Mouse (Mus musculus) frontal cortex, postnatal 25 days (tissue): ENCODE data around the gene Ccl22.

Source experiments
- DNase-seq, 2 experiments: peaks; one replicate each; pipeline ENCODE4 v3.0.0; 2022; ENCODE audit warnings: low spot score in 2 of 2

Gene Ccl22

GRCm38 (mm10) chr8:94745476-94746184 lies at the start of gene Ccl22:
Gene Ccl22 (plus strand): TSS chr8:94745590.
- DNase-seq = no peak

- DNase-seq = no peak
Observed at GRCm38 (mm10) chr8:94695994-94696384, 49.4 kb upstream of the Ccl22 start, which contains the start of gene Pllp. Gene Pllp (minus strand): TSS chr8:94696278.

GRCm38 (mm10) chr8:94696566-94696965 lies 48.8 kb upstream of the Ccl22 start:
- DNase-seq = no peak

GRCm38 (mm10) chr8:94697956-94698355 lies 47.4 kb upstream of the Ccl22 start:
- DNase-seq = peak in 1 of 2 experiments; percentile 1

GRCm38 (mm10) chr8:94699366-94699765 lies 46.0 kb upstream of the Ccl22 start:
- peak in 1 of 2 experiments; percentile 8 for DNase-seq

- DNase-seq = no peak
Observed at GRCm38 (mm10) chr8:94700421-94700935, 44.9 kb upstream of the Ccl22 start.

GRCm38 (mm10) chr8:94702156-94702555 lies 43.2 kb upstream of the Ccl22 start:
- no peak for DNase-seq

- peak; percentile 65 to 74 for DNase-seq
Observed at GRCm38 (mm10) chr8:94702844-94703813, 42.3 kb upstream of the Ccl22 start.

- peak; percentile 100 for DNase-seq
Observed at GRCm38 (mm10) chr8:94703972-94704668, 41.3 kb upstream of the Ccl22 start.

GRCm38 (mm10) chr8:94704669-94704984 lies 40.8 kb upstream of the Ccl22 start:
- DNase-seq = no peak

- DNase-seq = no peak
Observed at GRCm38 (mm10) chr8:94705581-94706245, 39.7 kb upstream of the Ccl22 start.

GRCm38 (mm10) chr8:94706732-94707395 lies 38.5 kb upstream of the Ccl22 start:
- DNase-seq = no peak

- no peak for DNase-seq
Observed at GRCm38 (mm10) chr8:94710336-94710735, 35.1 kb upstream of the Ccl22 start.

- DNase-seq = no peak
Observed at GRCm38 (mm10) chr8:94711160-94711718, 34.2 kb upstream of the Ccl22 start.

GRCm38 (mm10) chr8:94714556-94714955 lies 30.8 kb upstream of the Ccl22 start:
- no peak for DNase-seq

- DNase-seq = no peak
Observed at GRCm38 (mm10) chr8:94715871-94716270, 29.5 kb upstream of the Ccl22 start.

GRCm38 (mm10) chr8:94716841-94717240 lies 28.5 kb upstream of the Ccl22 start:
- DNase-seq = no peak

GRCm38 (mm10) chr8:94725998-94726397 lies 19.4 kb upstream of the Ccl22 start:
- no peak for DNase-seq

- DNase-seq = no peak
Observed at GRCm38 (mm10) chr8:94729301-94729700, 16.1 kb upstream of the Ccl22 start.

- DNase-seq = no peak
Observed at GRCm38 (mm10) chr8:94733821-94734465, 11.4 kb upstream of the Ccl22 start.
